Mouse (Mus musculus): ENCODE data around the gene AI467606.

DNA sequence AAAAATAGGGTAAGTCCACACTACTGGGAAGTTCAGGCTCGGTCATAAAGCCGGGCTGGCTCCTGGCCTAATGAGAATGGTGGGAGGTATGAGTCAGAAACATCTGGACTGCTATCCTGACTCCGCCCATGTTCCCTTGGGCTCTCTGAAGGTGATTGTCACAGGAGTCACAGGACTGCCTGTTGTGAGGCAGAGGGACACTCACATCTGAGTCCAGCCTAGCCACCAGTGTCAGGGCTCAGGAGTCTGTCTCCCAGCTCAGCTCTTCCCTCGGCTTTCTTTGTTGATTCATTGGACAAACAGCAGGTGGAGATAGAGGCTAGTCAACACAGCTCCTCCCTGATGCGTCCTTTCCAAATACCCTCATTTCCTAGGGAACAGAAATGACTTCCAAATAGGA, 26.8 kb downstream of the AI467606 start:
- TF ChIP-seq TAL1 (IDR thresholded peaks at IDR 0.05; ENCODE audit: low read length), result no peak
- TF ChIP-seq GATA1 (IDR thresholded peaks at IDR 0.05; ENCODE audit: low read length), result no peak

All from erythroblast, embryonic 14.5 days (primary cell).